Comparison of ENCODE assay signal across 16 mouse cellular contexts in genomic region chr2:26400296-26400695, GRCm38 (mm10).
"Had no signal": no experiment of that assay in that cellular context is flagged by ENCODE, and none has a peak within 500 bp of the region (broad histone marks: within the 10 kb centered on the region; RNA-seq: fewer than 3 reads in every experiment).

No protein-coding gene starts in this region.

- H3K9ac ChIP-seq: heart, embryonic 12.5 days; hindbrain, embryonic 14.5 days; intestine, embryonic 15.5 days; limb, embryonic 13.5 days; liver, embryonic 14.5 days had no signal

- H3K4me3 ChIP-seq: heart, embryonic 10.5 days; heart, embryonic 12.5 days; hindbrain, embryonic 10.5 days; intestine, embryonic 15.5 days; limb, embryonic 13.5 days; limb, embryonic 15.5 days had no signal

- H3K9me3 ChIP-seq: heart, embryonic 10.5 days; heart, embryonic 12.5 days; hindbrain, embryonic 10.5 days; intestine, embryonic 15.5 days; limb, embryonic 13.5 days; limb, embryonic 15.5 days had no signal

- DNase-seq: kidney, postnatal 10 days; layer of hippocampus, adult 9-11 months; layer of hippocampus, postnatal 36 days; left cerebral cortex, postnatal 4 days had no signal

- H3K4me2 ChIP-seq: heart, embryonic 12.5 days; hindbrain, embryonic 14.5 days; intestine, embryonic 15.5 days; limb, embryonic 13.5 days; limb, embryonic 15.5 days had no signal

- ATAC-seq: forebrain, embryonic 16.5 days; hindbrain, embryonic 16.5 days; inflammation-experienced regulatory T-cells, adult 6 months; intestine, embryonic 15.5 days; intestine, postnatal 0 days had no signal

- H3K27ac ChIP-seq: hindbrain, embryonic 10.5 days; hindbrain, embryonic 14.5 days; intestine, embryonic 15.5 days; limb, embryonic 13.5 days; limb, embryonic 15.5 days; liver, embryonic 14.5 days had no signal

- H3K27me3 ChIP-seq: heart, embryonic 12.5 days; intestine, embryonic 15.5 days; limb, embryonic 13.5 days; limb, embryonic 15.5 days had no signal

- H3K4me1 ChIP-seq: limb, embryonic 15.5 days had no signal
